Mouse (Mus musculus): ENCODE measurements at regions not wholly inside any gene's neighbourhood (a gene's known extent, or its start where the extent isn't known, plus 50 kb on each side); places are given as distances from the start of the nearest gene placed in this dataset.

DNA sequence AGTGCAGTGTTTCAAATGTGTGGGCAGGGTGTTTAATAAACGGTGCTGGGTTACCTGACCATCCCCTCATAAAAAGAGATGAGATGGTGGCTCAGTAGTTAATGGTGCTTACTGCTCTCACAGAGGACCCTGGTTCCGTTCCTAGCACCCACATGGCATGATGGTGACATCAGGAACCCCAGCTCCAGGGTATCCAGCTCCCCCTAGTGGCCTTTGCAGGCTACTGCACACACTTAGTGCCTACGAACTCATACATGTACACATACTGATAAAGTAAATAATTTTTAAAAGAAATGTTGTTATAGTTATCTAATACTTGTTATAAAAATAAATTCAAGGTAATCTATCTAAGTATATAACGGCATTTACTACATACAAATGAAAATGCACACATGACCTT lies 157.3 kb downstream of the Rpap3 start:
- H3K9me3 ChIP-seq (ENCODE audit: control insufficient read depth, low read length): no peaks in the 10 kb centered on the region
- H3K4me2 ChIP-seq (replicated peaks; ENCODE audit: low read depth, low read length): no peak overlapping the region
- DNase-seq (ENCODE audit: low spot score) (no peak), ATAC-seq (ENCODE audit: low FRiP score) (no peak)
- H3K27me3 ChIP-seq (ENCODE audit: control insufficient read depth, insufficient read depth, low read length): no peaks in the 10 kb centered on the region
- WGBS: 87% methylated on average over 4 of the region's 4 CpGs
- no peaks in the 10 kb centered on the region for H3K36me3 ChIP-seq (ENCODE audit: control insufficient read depth, insufficient read depth, low read length)
- H3K27ac ChIP-seq (ENCODE audit: low read depth, low read length): no peak overlapping the region
- no peak overlapping the region for H3K9ac ChIP-seq (ENCODE audit: low read depth, low read length)
- no peaks in the 10 kb centered on the region for H3K4me1 ChIP-seq (replicated peaks; ENCODE audit: control insufficient read depth, insufficient read depth, low read length)
- no peak overlapping the region for H3K4me3 ChIP-seq (ENCODE audit: low read depth, low read length)

DNA sequence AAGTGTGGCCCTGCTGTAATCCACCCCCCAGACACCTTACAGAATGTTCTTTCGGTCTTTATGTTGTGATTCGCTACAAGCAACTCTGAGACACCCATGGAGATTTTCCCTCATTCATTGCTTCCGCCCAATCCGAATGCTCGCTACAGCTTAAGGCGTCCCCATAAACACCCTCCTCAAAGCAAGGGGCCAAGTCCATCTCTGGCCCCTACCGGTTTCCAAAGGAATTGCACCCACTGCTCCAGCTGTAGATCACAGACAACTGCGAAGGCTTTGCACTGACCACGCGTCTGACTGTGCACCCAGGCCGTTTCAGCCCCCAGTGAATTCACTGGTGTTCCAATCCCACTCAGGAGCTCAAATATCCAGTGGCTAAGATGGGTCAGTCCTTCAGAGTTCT lies 160.6 kb downstream of the Rpap3 start:
- Histone ChIP-seq H3K9me3 (ENCODE audit: control insufficient read depth, low read length) (no peaks in the 10 kb centered on the region), H3K4me2 (replicated peaks; ENCODE audit: low read depth, low read length) (no peak overlapping the region), H3K27ac (ENCODE audit: low read depth, low read length) (no peak overlapping the region), H3K27me3 (ENCODE audit: control insufficient read depth, insufficient read depth, low read length) (no peaks in the 10 kb centered on the region), H3K4me1 (replicated peaks; ENCODE audit: control insufficient read depth, insufficient read depth, low read length) (no peaks in the 10 kb centered on the region), H3K9ac (ENCODE audit: low read depth, low read length) (no peak overlapping the region), H3K4me3 (ENCODE audit: low read depth, low read length) (no peak overlapping the region), H3K36me3 (ENCODE audit: control insufficient read depth, insufficient read depth, low read length) (no peaks in the 10 kb centered on the region)
- WGBS: 85% methylated on average over 11 of the region's 11 CpGs
- DNase-seq (ENCODE audit: low spot score) (no peak), ATAC-seq (ENCODE audit: low FRiP score) (no peak)

DNA sequence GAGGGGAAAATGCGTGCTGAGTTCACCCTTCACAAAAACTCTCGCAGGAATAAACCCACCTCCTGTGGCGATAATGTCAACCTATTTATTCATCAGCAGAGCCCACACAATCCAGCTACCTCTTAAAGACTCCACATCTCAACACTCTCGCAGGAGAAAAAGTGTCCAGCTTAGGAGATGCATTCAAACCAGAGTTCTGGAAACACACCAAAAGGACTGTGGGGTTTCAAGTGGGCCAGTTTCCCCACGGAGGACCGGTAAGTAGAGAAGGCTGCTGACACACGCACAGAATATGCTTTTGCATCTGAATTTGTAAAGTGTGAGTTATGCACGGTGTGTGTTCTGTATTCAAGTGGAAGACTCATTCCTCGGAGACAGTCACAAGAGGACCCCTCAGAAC lies 164.0 kb downstream of the Rpap3 start:
- Histone ChIP-seq H3K4me1 (replicated peaks; ENCODE audit: control insufficient read depth, insufficient read depth, low read length) (no peaks in the 10 kb centered on the region), H3K4me3 (ENCODE audit: low read depth, low read length) (no peak overlapping the region), H3K9ac (ENCODE audit: low read depth, low read length) (no peak overlapping the region), H3K9me3 (ENCODE audit: control insufficient read depth, low read length) (no peaks in the 10 kb centered on the region), H3K4me2 (replicated peaks; ENCODE audit: low read depth, low read length) (no peak overlapping the region), H3K36me3 (ENCODE audit: control insufficient read depth, insufficient read depth, low read length) (no peaks in the 10 kb centered on the region), H3K27ac (ENCODE audit: low read depth, low read length) (no peak overlapping the region), H3K27me3 (ENCODE audit: control insufficient read depth, insufficient read depth, low read length) (no peaks in the 10 kb centered on the region)
- DNase-seq (ENCODE audit: low spot score) (no peak), ATAC-seq (ENCODE audit: low FRiP score) (no peak)
- 85% methylated on average over 9 of the region's 9 CpGs for WGBS

GRCm38 (mm10) chr15:97536145-97536544 lies 169.5 kb downstream of the Rpap3 start:
- Histone ChIP-seq H3K4me2 (replicated peaks; ENCODE audit: low read depth, low read length) (no peak overlapping the region), H3K9ac (ENCODE audit: low read depth, low read length) (no peak overlapping the region), H3K27me3 (ENCODE audit: control insufficient read depth, insufficient read depth, low read length) (no peaks in the 10 kb centered on the region), H3K4me1 (replicated peaks; ENCODE audit: control insufficient read depth, insufficient read depth, low read length) (no peaks in the 10 kb centered on the region), H3K4me3 (ENCODE audit: low read depth, low read length) (no peak overlapping the region), H3K27ac (ENCODE audit: low read depth, low read length) (no peak overlapping the region), H3K9me3 (ENCODE audit: control insufficient read depth, low read length) (no peaks in the 10 kb centered on the region), H3K36me3 (ENCODE audit: control insufficient read depth, insufficient read depth, low read length) (no peaks in the 10 kb centered on the region)
- ATAC-seq (ENCODE audit: low FRiP score) (no peak), DNase-seq (ENCODE audit: low spot score) (no peak)
- 91% methylated on average over 12 of the region's 12 CpGs for WGBS

DNA sequence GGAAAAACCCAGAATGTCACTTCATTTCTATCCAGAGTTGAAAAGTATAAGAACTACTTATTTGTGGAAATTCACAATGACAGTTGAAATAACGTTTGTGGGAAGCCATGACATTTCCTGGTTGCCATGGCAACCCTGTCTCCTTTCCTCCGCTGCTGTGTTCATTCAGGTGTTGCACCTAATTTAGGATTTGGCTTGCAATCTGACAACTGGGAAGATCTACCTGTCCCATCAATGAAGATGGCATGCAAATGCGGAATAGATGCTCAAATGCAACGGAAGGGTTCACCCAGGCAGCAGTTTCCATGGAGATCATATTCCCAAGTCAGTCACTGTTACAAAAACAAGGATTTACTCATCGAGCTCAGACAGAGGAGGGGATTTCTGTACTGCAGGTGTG lies 170.7 kb downstream of the Rpap3 start:
- Histone ChIP-seq H3K4me2 (replicated peaks; ENCODE audit: low read depth, low read length) (no peak overlapping the region), H3K4me1 (replicated peaks; ENCODE audit: control insufficient read depth, insufficient read depth, low read length) (no peaks in the 10 kb centered on the region), H3K27ac (ENCODE audit: low read depth, low read length) (no peak overlapping the region), H3K9me3 (ENCODE audit: control insufficient read depth, low read length) (no peaks in the 10 kb centered on the region), H3K27me3 (ENCODE audit: control insufficient read depth, insufficient read depth, low read length) (no peaks in the 10 kb centered on the region), H3K9ac (ENCODE audit: low read depth, low read length) (no peak overlapping the region), H3K4me3 (ENCODE audit: low read depth, low read length) (no peak overlapping the region), H3K36me3 (ENCODE audit: control insufficient read depth, insufficient read depth, low read length) (no peaks in the 10 kb centered on the region)
- no peak for ATAC-seq (ENCODE audit: low FRiP score)
- no peak for DNase-seq (ENCODE audit: low spot score)
- 79% methylated on average over 5 of the region's 5 CpGs for WGBS

- WGBS: 92% methylated on average over 12 of the region's 12 CpGs
- H3K9me3 ChIP-seq (ENCODE audit: control insufficient read depth, low read length): no peaks in the 10 kb centered on the region
- H3K9ac ChIP-seq (ENCODE audit: low read depth, low read length): no peak overlapping the region
- no peaks in the 10 kb centered on the region for H3K4me1 ChIP-seq (replicated peaks; ENCODE audit: control insufficient read depth, insufficient read depth, low read length)
- no peak overlapping the region for H3K27ac ChIP-seq (ENCODE audit: low read depth, low read length)
- no peaks in the 10 kb centered on the region for H3K36me3 ChIP-seq (ENCODE audit: control insufficient read depth, insufficient read depth, low read length)
- H3K4me2 ChIP-seq (replicated peaks; ENCODE audit: low read depth, low read length): no peak overlapping the region
- no peak overlapping the region for H3K4me3 ChIP-seq (ENCODE audit: low read depth, low read length)
- no peaks in the 10 kb centered on the region for H3K27me3 ChIP-seq (ENCODE audit: control insufficient read depth, insufficient read depth, low read length)
- ATAC-seq (ENCODE audit: low FRiP score): no peak
- no peak for DNase-seq (ENCODE audit: low spot score)
Observed at GRCm38 (mm10) chr15:97533553-97534291, 171.9 kb downstream of the Rpap3 start.

- no peaks in the 10 kb centered on the region for H3K27me3 ChIP-seq (ENCODE audit: control insufficient read depth, insufficient read depth, low read length)
- no peaks in the 10 kb centered on the region for H3K4me1 ChIP-seq (replicated peaks; ENCODE audit: control insufficient read depth, insufficient read depth, low read length)
- no peak overlapping the region for H3K9ac ChIP-seq (ENCODE audit: low read depth, low read length)
- WGBS: 67% methylated on average over 10 of the region's 10 CpGs
- ATAC-seq (ENCODE audit: low FRiP score) (no peak), DNase-seq (ENCODE audit: low spot score) (no peak)
- no peak overlapping the region for H3K4me3 ChIP-seq (ENCODE audit: low read depth, low read length)
- no peaks in the 10 kb centered on the region for H3K36me3 ChIP-seq (ENCODE audit: control insufficient read depth, insufficient read depth, low read length)
- H3K4me2 ChIP-seq (replicated peaks; ENCODE audit: low read depth, low read length): no peak overlapping the region
- no peak overlapping the region for H3K27ac ChIP-seq (ENCODE audit: low read depth, low read length)
- H3K9me3 ChIP-seq (ENCODE audit: control insufficient read depth, low read length): no peaks in the 10 kb centered on the region
Observed at GRCm38 (mm10) chr15:97532346-97532910, 173.2 kb downstream of the Rpap3 start.

DNA sequence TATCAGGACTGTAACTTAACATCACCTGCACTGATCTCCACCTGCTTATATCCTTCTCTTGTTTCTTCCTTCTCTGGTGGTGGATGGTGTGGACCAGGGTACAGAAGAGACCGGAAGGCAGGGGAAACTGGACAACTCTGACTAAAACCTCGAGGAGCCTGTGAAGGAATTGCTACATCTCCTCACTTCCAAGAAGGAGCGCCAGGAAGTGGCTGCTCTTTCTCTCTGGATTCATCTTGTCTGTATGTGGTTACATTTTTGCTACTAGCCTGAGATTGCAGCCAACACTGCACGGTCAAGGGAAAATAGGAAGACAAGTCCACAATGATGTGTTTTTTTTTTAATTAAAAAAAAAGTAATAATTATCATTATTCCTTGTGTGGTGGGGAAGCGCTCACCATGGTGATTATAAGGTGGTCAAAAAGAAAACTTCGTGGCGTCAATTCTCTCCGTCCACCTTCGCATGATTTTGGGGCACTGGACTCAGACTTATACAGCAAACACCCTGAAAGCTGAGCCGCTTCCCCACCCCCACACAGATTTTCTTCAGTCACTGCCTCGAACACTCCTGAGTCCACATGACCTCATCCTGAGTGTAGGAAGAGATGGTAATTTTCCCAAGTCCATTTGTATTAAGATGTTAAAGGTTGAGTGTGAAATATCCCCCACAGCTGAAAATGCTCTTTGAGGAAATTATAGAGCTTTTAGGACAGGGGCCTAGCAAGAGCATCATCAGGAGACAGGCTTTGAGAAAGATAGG lies 177.2 kb downstream of the Rpap3 start:
- ATAC-seq (ENCODE audit: low FRiP score) (no peak), DNase-seq (ENCODE audit: low spot score) (no peak)
- no peaks in the 10 kb centered on the region for H3K36me3 ChIP-seq (ENCODE audit: control insufficient read depth, insufficient read depth, low read length)
- no peaks in the 10 kb centered on the region for H3K4me1 ChIP-seq (replicated peaks; ENCODE audit: control insufficient read depth, insufficient read depth, low read length)
- H3K9me3 ChIP-seq (ENCODE audit: control insufficient read depth, low read length): no peaks in the 10 kb centered on the region
- 86% methylated on average over 11 of the region's 11 CpGs for WGBS
- no peaks in the 10 kb centered on the region for H3K27me3 ChIP-seq (ENCODE audit: control insufficient read depth, insufficient read depth, low read length)
- H3K4me2 ChIP-seq (replicated peaks; ENCODE audit: low read depth, low read length): no peak overlapping the region
- H3K4me3 ChIP-seq (ENCODE audit: low read depth, low read length): no peak overlapping the region
- H3K9ac ChIP-seq (ENCODE audit: low read depth, low read length): no peak overlapping the region
- no peak overlapping the region for H3K27ac ChIP-seq (ENCODE audit: low read depth, low read length)

GRCm38 (mm10) chr15:97520395-97520794 lies 185.2 kb downstream of the Rpap3 start:
- Histone ChIP-seq H3K27me3 (ENCODE audit: control insufficient read depth, insufficient read depth, low read length) (no peaks in the 10 kb centered on the region), H3K4me1 (replicated peaks; ENCODE audit: control insufficient read depth, insufficient read depth, low read length) (no peaks in the 10 kb centered on the region), H3K4me3 (ENCODE audit: low read depth, low read length) (no peak overlapping the region), H3K4me2 (replicated peaks; ENCODE audit: low read depth, low read length) (no peak overlapping the region), H3K27ac (ENCODE audit: low read depth, low read length) (no peak overlapping the region), H3K36me3 (ENCODE audit: control insufficient read depth, insufficient read depth, low read length) (no peaks in the 10 kb centered on the region), H3K9me3 (ENCODE audit: control insufficient read depth, low read length) (no peaks in the 10 kb centered on the region), H3K9ac (ENCODE audit: low read depth, low read length) (no peak overlapping the region)
- WGBS: 84% methylated on average over 2 of the region's 2 CpGs
- no peak for ATAC-seq (ENCODE audit: low FRiP score)
- no peak for DNase-seq (ENCODE audit: low spot score)
